Mouse (Mus musculus) neural tube, embryonic 15.5 days (tissue): ENCODE results near the gene Chst3. TPM values are rescaled to one million over a fixed set of nuclear protein-coding genes. Genes with fewer than 3 reads are reported as not detected.
"Not testable (repeated sequence)": the region's sequence is repeated elsewhere in the genome, so short reads cannot be mapped to it uniquely, and the experiment has no call there.

Source experiments
- ATAC-seq: fragments of 200-750 bp; cut with Nextera tagmentation; 2 replicates; pipeline ENCODE4 v1.8.0; 2017; ENCODE audit warnings: mild to moderate bottlenecking, moderate TSS enrichment, moderate library complexity; ENCODE audit not compliant: low FRiP score
- H3K27ac ChIP-seq: fragments of 300-500 bp; sonication (generic); replicated peaks from 2 replicates; pipeline ENCODE4 v1.5.1; 2015; ENCODE audit warnings: mild to moderate bottlenecking, inconsistent platforms
- H3K27me3 ChIP-seq: fragments of 300-500 bp; sonication (generic); replicated peaks from 2 replicates; pipeline ENCODE4 v1.6.1; 2015; ENCODE audit warnings: inconsistent platforms
- H3K36me3 ChIP-seq: fragments of 300-500 bp; sonication (generic); 2 replicates; pipeline ENCODE4 v1.6.1; 2015; ENCODE audit warnings: inconsistent platforms
- H3K4me1 ChIP-seq: fragments of 300-500 bp; sonication (generic); 2 replicates; pipeline ENCODE4 v1.6.1; 2015; ENCODE audit warnings: inconsistent platforms
- H3K4me2 ChIP-seq: fragments of 300-500 bp; sonication (generic); 2 replicates; pipeline ENCODE4 v1.6.1; 2015; ENCODE audit warnings: inconsistent platforms, mild to moderate bottlenecking, moderate library complexity
- H3K4me3 ChIP-seq: fragments of 300-500 bp; sonication (generic); replicated peaks from 2 replicates; pipeline ENCODE4 v1.5.1; 2015; ENCODE audit warnings: mild to moderate bottlenecking, inconsistent platforms
- H3K9ac ChIP-seq: fragments of 300-500 bp; sonication (generic); replicated peaks from 2 replicates; pipeline ENCODE4 v1.6.1; 2015; ENCODE audit warnings: mild to moderate bottlenecking, inconsistent platforms
- H3K9me3 ChIP-seq: fragments of 300-500 bp; sonication (generic); replicated peaks from 2 replicates; pipeline ENCODE4 v1.6.1; 2016; ENCODE audit warnings: inconsistent platforms
- WGBS: fragments of 180-500 bp; shearing (Covaris S2); methylation state at CpG from one replicate; pipeline ENCODE4 v1.1.7; 2015; ENCODE audit warnings: mixed read lengths; 5-methylcytosine and 5-hydroxymethylcytosine counted together
- polyA plus RNA-seq: library from polyadenylated mRNA; unstranded; fragments of >200 nt; fragmentation: Nextera tagmentation; extraction: Ambion mirVana; gene quantifications from 2 replicates; pipeline ENCODE4 v1.2.1, GENCODE M21; 2015

Gene Chst3
- polyA plus RNA-seq, 1 experiment from 2014 or later: 1.9 TPM

DNA sequence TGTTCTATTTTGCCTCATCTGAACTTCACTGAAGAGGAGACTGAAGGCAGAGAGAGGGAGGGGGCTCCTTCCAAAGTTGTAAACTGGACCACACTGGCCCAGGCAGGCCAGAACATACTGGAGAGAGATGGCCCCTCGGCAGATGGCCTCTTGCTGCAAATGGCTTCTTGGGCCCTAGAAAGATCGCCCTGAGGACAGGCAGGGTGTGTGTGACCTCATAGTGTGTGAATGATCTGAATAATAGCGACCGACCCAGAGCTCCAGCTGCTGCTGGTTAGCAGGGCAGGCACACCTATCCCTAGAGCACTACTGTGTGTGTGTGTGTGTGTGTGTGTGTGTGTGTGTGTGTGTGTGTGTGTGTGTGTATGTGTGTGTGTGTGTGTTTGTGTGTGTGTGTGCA, 33.1 kb upstream of the Chst3 start:
- H3K4me3 ChIP-seq: no peak overlapping the region
- H3K4me2 ChIP-seq: no peak overlapping the region
- H3K4me1 ChIP-seq: no peaks in the 10 kb centered on the region
- H3K36me3 ChIP-seq: no peaks in the 10 kb centered on the region
- no peak overlapping the region for H3K9ac ChIP-seq
- no peak for ATAC-seq
- H3K9me3 ChIP-seq: no peaks in the 10 kb centered on the region
- H3K27me3 ChIP-seq: no peaks in the 10 kb centered on the region
- H3K27ac ChIP-seq: no peak overlapping the region
- WGBS: 64% methylated on average over 4 of the region's 4 CpGs

DNA sequence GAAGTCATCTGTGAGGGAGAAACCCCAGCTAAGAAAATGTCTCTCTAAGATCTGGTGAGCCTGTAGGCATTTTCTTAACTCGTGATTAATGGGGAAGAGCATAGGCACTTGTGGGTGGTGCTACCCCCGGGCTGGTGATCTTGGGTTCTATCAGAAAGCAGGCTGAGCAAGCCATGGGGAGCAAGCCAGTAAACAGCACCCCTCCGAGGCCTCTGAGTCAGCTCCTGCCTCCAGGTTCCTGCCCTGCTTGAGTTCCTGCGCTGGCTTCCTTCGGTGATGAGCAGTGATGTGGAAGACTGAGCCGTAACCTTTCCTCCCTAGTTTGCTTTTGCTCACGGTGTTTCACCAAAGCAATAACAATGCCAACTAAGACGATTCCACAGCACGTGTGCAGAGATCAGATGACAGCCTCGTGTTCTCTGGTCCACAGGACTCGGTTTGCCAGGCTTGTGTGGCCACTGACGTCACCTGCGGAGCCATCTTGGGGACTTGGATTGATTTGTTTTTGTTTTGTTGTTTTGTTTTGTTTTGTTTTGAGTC, 31.4 kb upstream of the Chst3 start:
- Histone ChIP-seq H3K27me3 (no peaks in the 10 kb centered on the region), H3K4me3 (no peak overlapping the region), H3K27ac (no peak overlapping the region), H3K9me3 (no peaks in the 10 kb centered on the region), H3K4me1 (no peaks in the 10 kb centered on the region), H3K36me3 (no peaks in the 10 kb centered on the region), H3K9ac (no peak overlapping the region), H3K4me2 (no peak overlapping the region)
- WGBS: 82% methylated on average over 13 of the region's 13 CpGs
- no peak for ATAC-seq

GRCm38 (mm10) chr10:60248345-60248744, 29.3 kb upstream of the Chst3 start:
- ATAC-seq, H3K4me2 ChIP-seq, H3K27me3 ChIP-seq, H3K4me1 ChIP-seq, H3K9ac ChIP-seq, H3K27ac ChIP-seq, H3K4me3 ChIP-seq, H3K9me3 ChIP-seq, H3K36me3 ChIP-seq: not testable (repeated sequence)
- WGBS: 23% methylated on average over 3 of the region's 3 CpGs

DNA sequence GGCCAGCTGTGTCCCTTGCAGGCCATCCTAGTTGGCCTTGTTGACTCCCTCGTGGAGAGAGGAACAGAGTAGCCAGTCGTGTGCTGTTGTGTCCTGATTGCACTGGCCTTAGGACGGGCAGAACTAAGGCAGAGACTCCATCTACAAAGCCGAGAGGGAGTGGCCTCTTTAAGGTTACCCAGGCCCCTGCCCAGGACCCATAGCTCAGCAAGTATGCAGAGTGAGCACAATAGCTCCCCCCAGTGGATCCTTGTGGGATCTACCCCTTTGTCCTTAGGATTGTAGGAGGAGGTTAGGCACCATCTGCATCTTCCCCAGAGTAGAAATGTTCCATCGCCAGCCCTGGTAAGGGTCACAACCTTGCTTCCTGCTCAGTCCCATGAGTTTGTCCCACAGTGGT, 27.5 kb upstream of the Chst3 start:
- no peaks in the 10 kb centered on the region for H3K9me3 ChIP-seq
- ATAC-seq: no peak
- H3K36me3 ChIP-seq: no peaks in the 10 kb centered on the region
- H3K4me2 ChIP-seq: no peak overlapping the region
- WGBS: 32% methylated on average over 5 of the region's 5 CpGs
- no peak overlapping the region for H3K27ac ChIP-seq
- H3K4me3 ChIP-seq: no peak overlapping the region
- H3K27me3 ChIP-seq: no peaks in the 10 kb centered on the region
- no peak overlapping the region for H3K9ac ChIP-seq
- 0 out of 2 replicates have a peak, but pooled peaks cover 2% of the 10 kb centered on the region for H3K4me1 ChIP-seq

DNA sequence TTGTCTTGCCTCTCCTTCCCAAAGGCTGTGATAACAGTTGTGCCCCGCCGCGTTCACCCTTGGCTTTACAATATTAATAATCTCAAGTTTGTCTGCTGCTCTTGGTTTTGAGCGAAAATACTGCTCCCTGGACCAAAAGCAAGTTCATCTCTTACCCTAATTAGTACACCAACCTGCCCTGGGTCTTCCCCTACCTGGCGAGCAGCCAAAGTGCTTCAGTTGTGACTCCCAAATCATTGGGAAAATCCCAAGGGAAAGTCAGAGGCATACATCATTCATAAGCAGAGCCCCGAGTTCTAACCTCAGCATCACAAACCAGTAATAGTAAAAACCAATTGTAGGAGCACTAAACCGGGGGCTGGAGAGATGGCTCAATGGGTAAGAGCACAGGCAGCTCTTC, 26.6 kb upstream of the Chst3 start:
- 0 out of 2 replicates have a peak, but pooled peaks cover 2% of the 10 kb centered on the region for H3K4me1 ChIP-seq
- no peaks in the 10 kb centered on the region for H3K9me3 ChIP-seq
- H3K36me3 ChIP-seq: no peaks in the 10 kb centered on the region
- 73% methylated on average over 7 of the region's 7 CpGs for WGBS
- ATAC-seq: no peak
- H3K27me3 ChIP-seq: no peaks in the 10 kb centered on the region
- H3K27ac ChIP-seq: no peak overlapping the region
- H3K4me3 ChIP-seq: no peak overlapping the region
- H3K4me2 ChIP-seq: no peak overlapping the region
- no peak overlapping the region for H3K9ac ChIP-seq

DNA sequence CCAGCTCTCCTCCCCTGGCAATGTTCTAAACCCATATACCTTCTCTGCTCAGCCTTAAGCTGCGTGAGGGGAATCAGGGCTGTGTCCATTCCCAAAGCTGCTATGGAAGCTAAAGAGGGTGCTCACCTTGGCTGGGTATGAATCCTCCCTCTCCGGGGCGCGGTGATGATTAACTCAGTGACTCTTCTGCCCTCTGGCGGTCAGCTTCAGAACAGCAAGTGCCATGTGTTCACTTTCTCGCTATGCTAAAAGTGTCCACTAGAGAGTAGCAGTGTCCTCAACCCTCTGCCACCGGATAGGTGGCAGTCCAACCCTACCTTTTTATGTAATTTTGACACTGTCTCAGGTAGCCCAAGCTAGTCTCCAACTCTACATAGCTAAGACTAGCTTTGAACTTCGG, 26.0 kb upstream of the Chst3 start:
- Histone ChIP-seq H3K27me3 (no peaks in the 10 kb centered on the region), H3K9me3 (no peaks in the 10 kb centered on the region), H3K27ac (no peak overlapping the region), H3K9ac (no peak overlapping the region), H3K4me1 (0 out of 2 replicates have a peak, but pooled peaks cover 2% of the 10 kb centered on the region), H3K4me3 (no peak overlapping the region), H3K4me2 (no peak overlapping the region), H3K36me3 (no peaks in the 10 kb centered on the region)
- WGBS: 3% methylated on average over 8 of the region's 8 CpGs
- peak; percentile 71; the same call in 1 of the 2 replicates for ATAC-seq

DNA sequence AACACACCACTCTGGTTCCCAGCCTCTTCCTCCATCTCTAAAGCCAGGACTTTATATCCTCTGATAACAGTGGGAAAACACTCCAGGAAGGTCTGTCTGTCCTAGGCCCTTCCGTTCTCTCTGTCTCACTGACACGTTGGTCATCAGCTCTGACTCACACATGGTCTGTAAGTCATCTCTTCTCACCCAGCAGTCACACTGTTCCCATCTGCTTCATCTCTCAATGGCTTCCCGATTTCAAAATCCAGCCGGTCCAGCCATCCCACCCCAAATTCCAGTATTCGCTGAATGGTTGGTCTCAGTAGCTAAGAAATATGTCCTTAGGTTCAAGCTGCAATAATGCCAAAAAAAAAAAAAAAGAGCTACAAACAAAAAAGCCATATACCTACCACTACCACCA, 24.9 kb upstream of the Chst3 start:
- Histone ChIP-seq H3K36me3 (no peaks in the 10 kb centered on the region), H3K27ac (no peak overlapping the region), H3K9me3 (no peaks in the 10 kb centered on the region), H3K4me3 (no peak overlapping the region), H3K27me3 (no peaks in the 10 kb centered on the region), H3K4me2 (no peak overlapping the region), H3K9ac (no peak overlapping the region), H3K4me1 (0 out of 2 replicates have a peak, but pooled peaks cover 2% of the 10 kb centered on the region)
- 87% methylated on average over 5 of the region's 5 CpGs for WGBS
- no peak for ATAC-seq

- Histone ChIP-seq H3K9ac (no peak overlapping the region), H3K4me1 (0 out of 2 replicates have a peak, but pooled peaks cover 2% of the 10 kb centered on the region), H3K27me3 (no peaks in the 10 kb centered on the region), H3K36me3 (no peaks in the 10 kb centered on the region), H3K27ac (no peak overlapping the region), H3K9me3 (no peaks in the 10 kb centered on the region), H3K4me2 (no peak overlapping the region), H3K4me3 (no peak overlapping the region)
- WGBS: 85% methylated on average over 6 of the region's 6 CpGs
- ATAC-seq: no peak
Measured at GRCm38 (mm10) chr10:60240416-60240815, 21.4 kb upstream of the Chst3 start.

GRCm38 (mm10) chr10:60237475-60238154, 18.6 kb upstream of the Chst3 start:
- Histone ChIP-seq H3K4me1 (no peaks in the 10 kb centered on the region), H3K4me3 (no peak overlapping the region), H3K4me2 (no peak overlapping the region), H3K9ac (no peak overlapping the region), H3K27me3 (no peaks in the 10 kb centered on the region), H3K27ac (no peak overlapping the region), H3K9me3 (no peaks in the 10 kb centered on the region), H3K36me3 (no peaks in the 10 kb centered on the region)
- 67% methylated on average over 10 of the region's 10 CpGs for WGBS
- no peak for ATAC-seq

- not testable (repeated sequence) for H3K9ac ChIP-seq, H3K36me3 ChIP-seq, H3K9me3 ChIP-seq, H3K4me3 ChIP-seq, H3K4me1 ChIP-seq, H3K27me3 ChIP-seq, H3K4me2 ChIP-seq, ATAC-seq, H3K27ac ChIP-seq
- WGBS: 98% methylated on average over 6 of the region's 6 CpGs
Measured at GRCm38 (mm10) chr10:60235876-60236275, 16.8 kb upstream of the Chst3 start.

DNA sequence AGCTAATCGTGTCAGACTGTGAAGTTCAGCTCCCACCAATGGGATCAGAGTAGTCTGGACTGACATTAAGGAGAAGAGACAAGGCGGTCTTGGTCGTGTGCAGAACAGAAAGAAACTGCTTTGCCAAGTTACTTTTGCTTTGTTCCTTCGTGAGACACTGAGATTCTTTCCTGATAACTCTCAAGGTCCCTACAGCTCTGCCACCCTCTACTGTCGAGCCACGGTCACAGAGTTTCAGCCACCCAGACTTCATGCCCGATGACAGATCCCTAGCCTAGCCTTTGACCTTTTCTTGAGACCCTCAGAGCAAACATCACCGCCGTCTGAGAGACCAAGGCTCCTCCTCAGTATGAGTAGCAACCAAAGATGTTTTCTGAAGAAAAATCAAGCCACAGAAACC, 14.9 kb upstream of the Chst3 start:
- no peak overlapping the region for H3K4me3 ChIP-seq
- no peak for ATAC-seq
- no peaks in the 10 kb centered on the region for H3K27me3 ChIP-seq
- H3K9me3 ChIP-seq: no peaks in the 10 kb centered on the region
- no peak overlapping the region for H3K4me2 ChIP-seq
- H3K9ac ChIP-seq: no peak overlapping the region
- H3K36me3 ChIP-seq: no peaks in the 10 kb centered on the region
- no peaks in the 10 kb centered on the region for H3K4me1 ChIP-seq
- 81% methylated on average over 9 of the region's 9 CpGs for WGBS
- no peak overlapping the region for H3K27ac ChIP-seq

GRCm38 (mm10) chr10:60230321-60231088, 11.4 kb upstream of the Chst3 start:
- ATAC-seq: no peak
- WGBS: 84% methylated on average over 6 of the region's 6 CpGs

More at GRCm38 (mm10) chr10:60230321-60231088, 11.4 kb upstream of the Chst3 start:
- H3K9ac ChIP-seq: 0 out of 2 replicates have a peak overlapping the region, but pooled peaks have one; percentile 14
- H3K4me1 ChIP-seq: no peaks in the 10 kb centered on the region
- H3K36me3 ChIP-seq: no peaks in the 10 kb centered on the region
- no peak overlapping the region for H3K27ac ChIP-seq
- no peak overlapping the region for H3K4me2 ChIP-seq
- H3K27me3 ChIP-seq: no peaks in the 10 kb centered on the region
- H3K4me3 ChIP-seq: no peak overlapping the region
- H3K9me3 ChIP-seq: no peaks in the 10 kb centered on the region
